Mouse (Mus musculus) C2C12 (cell line): ENCODE data around the gene Apex1.

Experiments used
- CTCF ChIP-seq: IDR thresholded peaks from one replicate; pipeline ENCODE4 v1.5.1; 2011; ENCODE audit not compliant: control insufficient read depth, insufficient read depth, insufficient read length
- FOSL1 ChIP-seq: IDR thresholded peaks from one replicate; pipeline ENCODE4 v1.8.0; 2011; ENCODE audit warnings: mild to moderate bottlenecking, low read length; ENCODE audit not compliant: poor library complexity, insufficient read depth, severe bottlenecking
- MAX ChIP-seq: IDR thresholded peaks from one replicate; pipeline ENCODE4 v1.6.1; 2011; ENCODE audit warnings: mild to moderate bottlenecking, control low read depth
- MYOG ChIP-seq: IDR thresholded peaks from one replicate; pipeline ENCODE4 v1.6.1; 2011; ENCODE audit not compliant: control insufficient read depth, insufficient read length; ENCODE audit errors: extremely low read depth

DNA sequence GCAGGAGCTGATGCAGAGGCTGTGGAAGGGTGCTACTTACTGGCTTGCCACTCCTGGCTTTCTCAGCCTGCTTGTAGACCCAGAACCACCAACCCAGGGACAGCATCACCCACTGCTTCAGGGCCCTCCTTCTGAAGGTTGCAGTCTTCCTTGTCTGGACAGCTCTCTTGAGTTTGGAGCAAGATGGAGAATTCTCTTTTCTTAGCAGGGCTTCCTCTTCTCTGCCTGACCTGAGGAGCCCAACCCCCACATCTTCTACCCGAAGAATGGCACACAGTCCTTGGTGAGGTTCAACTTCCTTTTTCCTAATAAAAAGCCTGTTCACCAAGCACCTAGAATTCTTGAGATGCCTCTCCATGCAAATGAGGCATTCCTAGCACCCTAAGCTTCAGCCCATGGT, 46.1 kb downstream of the Apex1 start:
- no peak for TF ChIP-seq FOSL1
- no peak for TF ChIP-seq CTCF
- no peak for TF ChIP-seq MYOG
- TF ChIP-seq MAX = no peak
